Comparison of ENCODE assay signal across 9 mouse cellular contexts in the genomic region with DNA sequence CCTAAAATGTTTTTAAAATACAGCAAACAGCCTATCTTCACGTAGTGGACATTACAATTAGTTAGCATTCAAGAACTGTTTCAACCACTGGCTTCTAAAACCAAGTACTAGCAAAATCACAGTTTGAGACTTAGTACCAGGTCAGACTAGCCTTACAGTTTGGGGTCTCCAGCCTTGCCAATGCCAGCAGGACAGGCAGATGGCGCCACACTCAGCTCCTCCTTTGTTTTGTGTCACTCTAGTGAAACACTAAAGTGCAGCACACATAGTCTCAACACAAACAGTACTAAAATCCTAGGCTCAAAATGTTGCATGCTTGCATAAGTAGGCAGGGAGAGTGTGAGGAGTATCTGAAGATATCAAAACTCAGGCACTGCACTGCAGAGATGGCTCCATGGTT. TPM values are rescaled to one million over a fixed set of nuclear protein-coding genes. Genes with fewer than 3 reads are reported as not detected.
DNase-seq lines count a peak whose midpoint lies in the region; TF ChIP-seq lines count a peak whose summit lies in the region.
"Had no signal": no experiment of that assay in that cellular context is flagged by ENCODE, and none has a peak within 500 bp of the region (broad histone marks: within the 10 kb centered on the region; RNA-seq: fewer than 3 reads in every experiment).

No protein-coding gene starts in this region.

- no peak for DNase-seq in kidney, adult 2 months
- no peak for DNase-seq in kidney, adult 11 months
- DNase-seq in spleen, adult 2 months (ENCODE audit: low read depth in 1 of 2, low spot score in 2 of 2) = peak in 1 of 2 experiments; percentile 11
- no peak for DNase-seq in spleen, postnatal 36 days (ENCODE audit: low spot score in 2 of 2)
- DNase-seq in thymus, postnatal 36 days = peak; percentile 32 to 44
- no peak for DNase-seq in cerebellum, adult 9-10 months
- DNase-seq: gastrocnemius, postnatal 25 days had no signal

- peak; percentile 47 for TF ChIP-seq CTCF in kidney, adult 2 months (conservative IDR thresholded peaks at IDR 0.05; ENCODE audit: insufficient read depth, insufficient read length, low read depth, low read length)
- TF ChIP-seq CTCF in spleen, adult 2 months (IDR thresholded peaks at IDR 0.05; ENCODE audit: extremely low read depth, insufficient read depth, insufficient read length, insufficient replicate concordance) = peak; percentile 26; the same call in 1 of the 2 replicates
- TF ChIP-seq CTCF in cortical plate, adult 2 months (IDR thresholded peaks at IDR 0.05; ENCODE audit: extremely low read depth, insufficient read depth, low read length) = peak; percentile 25; the same call in 1 of the 2 replicates

- H3K27ac ChIP-seq in kidney, adult 2 months (ENCODE audit: insufficient read depth, low read depth, low read length) = no peak overlapping the region
- H3K27ac ChIP-seq in spleen, adult 2 months (ENCODE audit: insufficient read depth, low read length) = no peak overlapping the region
- no peak overlapping the region for H3K27ac ChIP-seq in cortical plate, adult 2 months (ENCODE audit: insufficient read depth, low read length)
- H3K27ac ChIP-seq: midbrain, embryonic 12.5 days had no signal

- H3K4me3 ChIP-seq in kidney, adult 2 months (ENCODE audit: insufficient read depth, low read depth, low read length) = no peak overlapping the region
- H3K4me3 ChIP-seq in spleen, adult 2 months (ENCODE audit: extremely low read depth, insufficient read depth, insufficient read length) = no peak overlapping the region
- H3K4me3 ChIP-seq in cortical plate, adult 2 months (ENCODE audit: insufficient read depth, low read length) = no peak overlapping the region
- H3K4me3 ChIP-seq: midbrain, embryonic 12.5 days had no signal

- H3K4me1 ChIP-seq in kidney, adult 2 months (ENCODE audit: control insufficient read depth, insufficient read depth, low read length) = no peaks in the 10 kb centered on the region
- H3K4me1 ChIP-seq in spleen, adult 2 months (ENCODE audit: control insufficient read depth, insufficient read depth, insufficient read length) = no peaks in the 10 kb centered on the region
- no peaks in the 10 kb centered on the region for H3K4me1 ChIP-seq in cortical plate, adult 2 months (ENCODE audit: control insufficient read depth, insufficient read depth, low read length)
- H3K4me1 ChIP-seq: midbrain, embryonic 12.5 days had no signal

- TF ChIP-seq POLR2A in kidney, adult 2 months (IDR thresholded peaks at IDR 0.05; ENCODE audit: low read depth, low read length) = no peak
- no peak for TF ChIP-seq POLR2A in spleen, adult 2 months (IDR thresholded peaks at IDR 0.05; ENCODE audit: low read depth, low read length)
- no peak for TF ChIP-seq POLR2A in cortical plate, adult 2 months (IDR thresholded peaks at IDR 0.05; ENCODE audit: extremely low read depth, insufficient read depth, low read length)

- 75% methylated on average over 2 of the region's 2 CpGs for WGBS in kidney, adult 2 months
- 90% methylated on average over 2 of the region's 2 CpGs for WGBS in spleen, adult 2 months

- no peaks in the 10 kb centered on the region for H3K27me3 ChIP-seq in kidney, adult 2 months (replicated peaks; ENCODE audit: control insufficient read depth, insufficient read depth, low read length)
- no peaks in the 10 kb centered on the region for H3K27me3 ChIP-seq in spleen, adult 2 months (ENCODE audit: control insufficient read depth, insufficient read depth, low read length)
- H3K27me3 ChIP-seq: midbrain, embryonic 12.5 days had no signal

- H3K36me3 ChIP-seq in kidney, adult 2 months (ENCODE audit: control insufficient read depth, insufficient read depth, low read length) = no peaks in the 10 kb centered on the region
- H3K36me3 ChIP-seq in spleen, adult 2 months (ENCODE audit: control insufficient read depth, insufficient read depth, low read length) = peaks cover 19% of the 10 kb centered on the region

RNA-seq across cellular contexts. Expression of a gene that starts 53.8 kb away (rescaled TPM):
- 7.0 and 7.6 TPM in 2 replicates for polyA plus RNA-seq in kidney, adult 2 months (2012; rRNA removed)
- 5.1 and 5.4 TPM in 2 replicates for polyA plus RNA-seq in spleen, adult 2 months (2012; rRNA removed)
- 105 and 106 TPM in 2 replicates for polyA plus RNA-seq in cortical plate, adult 2 months (2012; rRNA removed)

RNA-seq across cellular contexts. Expression of a gene that starts 53.9 kb away (rescaled TPM):
- 24.0 and 28.1 TPM in 2 replicates for polyA plus RNA-seq in kidney, adult 2 months (2012; rRNA removed)
- polyA plus RNA-seq in spleen, adult 2 months (2012; rRNA removed) = 11.7 and 16.2 TPM in 2 replicates
- polyA plus RNA-seq in cortical plate, adult 2 months (2012; rRNA removed) = 78.4 and 79.8 TPM in 2 replicates

Comparison
In these comparisons a context has a peak if more than half of its experiments do, and no peak if none do; other contexts are left out.
1. DNase-seq: peak in thymus, postnatal 36 days (2 of 2); none in kidney, adult 2 months (single experiment), kidney, adult 11 months (single experiment), spleen, postnatal 36 days (0 of 2) and cerebellum, adult 9-10 months (single experiment).
2. RNA of a gene that starts 53.8 kb away (polyA plus RNA-seq): 105 to 106 TPM in cortical plate, adult 2 months; 7.0 to 7.6 TPM in kidney, adult 2 months and 5.1 to 5.4 TPM in spleen, adult 2 months; every median in the first group is over 10 times any median in the second.
3. Peak in every context shown above with its lines, with median percentiles within 50 percentile points of each other: CTCF ChIP-seq.